Mouse (Mus musculus): ENCODE measurements at regions not wholly inside any gene's neighbourhood (a gene's known extent, or its start where the extent isn't known, plus 50 kb on each side); places are given as distances from the start of the nearest gene placed in this dataset.
"Not testable (repeated sequence)": the region's sequence is repeated elsewhere in the genome, so short reads cannot be mapped to it uniquely, and the experiment has no call there.

- no peak for DNase-seq
These were observed 164.3 kb upstream of the Speer4f2 start for GRCm38 (mm10) chr5:17208554-17209283.

DNA sequence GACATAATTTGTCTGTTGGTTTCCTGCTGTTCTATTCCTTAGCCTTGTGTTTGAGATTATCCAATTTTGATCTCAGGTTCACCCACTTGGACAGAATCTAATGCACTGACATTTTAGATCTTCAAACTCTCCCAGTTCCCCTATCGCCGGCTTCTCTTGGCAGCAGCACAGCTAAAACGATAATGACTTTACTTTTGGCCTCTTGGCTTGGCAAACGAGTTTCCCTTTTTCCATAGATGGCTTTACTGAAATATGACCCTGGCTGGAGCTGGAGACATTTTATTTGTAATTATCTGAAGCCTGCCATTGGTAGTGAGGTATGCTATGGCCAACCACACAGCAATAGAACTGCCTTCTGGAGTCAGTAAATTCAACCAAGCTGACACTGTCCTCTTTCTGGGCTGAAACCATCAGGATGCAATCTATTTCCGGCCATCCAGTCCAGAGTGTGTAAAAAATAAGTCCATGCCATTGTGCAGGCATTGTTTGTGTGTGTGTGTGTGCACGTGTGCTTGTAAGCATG, 162.2 kb upstream of the Speer4f2 start:
- DNase-seq, result no peak

GRCm38 (mm10) chr5:17223542-17223941, 149.4 kb upstream of the Speer4f2 start:
- DNase-seq, result not testable (repeated sequence)

DNA sequence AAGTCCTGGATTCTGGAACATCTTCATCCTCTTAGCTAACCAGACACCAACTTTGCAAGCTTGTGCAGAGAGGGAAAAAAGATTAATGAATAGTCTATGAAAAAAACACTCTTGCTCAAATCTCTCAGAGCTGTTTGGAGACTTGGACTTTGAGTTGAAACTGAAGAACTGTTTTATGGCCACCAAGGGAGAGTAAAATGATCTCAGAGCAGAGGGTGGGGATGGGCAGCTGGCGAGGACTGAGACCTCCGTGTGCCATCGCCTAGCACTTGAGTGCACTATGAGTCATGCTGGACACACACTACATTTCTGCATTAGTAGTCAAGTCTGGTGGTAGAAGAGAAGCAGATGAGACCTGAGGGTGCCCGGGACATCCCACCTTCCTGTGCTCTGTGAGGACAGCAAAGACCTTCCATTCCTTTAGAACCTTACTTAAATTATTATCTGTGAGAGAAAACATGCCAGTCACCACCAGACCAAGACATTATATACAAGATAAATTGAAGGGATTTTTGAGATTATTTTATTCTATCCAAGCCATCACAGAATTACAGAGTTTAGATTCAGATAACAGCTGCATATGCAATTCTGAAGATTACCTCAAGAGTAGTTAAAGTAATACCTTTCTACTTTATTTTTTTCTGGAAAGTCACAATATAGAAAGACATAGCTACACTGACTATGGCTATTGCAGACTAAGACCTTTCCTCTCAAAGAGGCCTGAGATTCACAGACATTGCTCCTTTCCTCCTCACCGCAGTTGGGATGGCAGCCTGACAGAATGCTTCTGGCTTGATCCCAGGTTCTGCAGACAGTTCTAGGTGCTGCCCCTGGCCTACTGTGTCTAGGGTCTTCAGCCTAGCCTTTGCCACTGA, 125.0 kb upstream of the Speer4f2 start:
- no peak for DNase-seq

DNA sequence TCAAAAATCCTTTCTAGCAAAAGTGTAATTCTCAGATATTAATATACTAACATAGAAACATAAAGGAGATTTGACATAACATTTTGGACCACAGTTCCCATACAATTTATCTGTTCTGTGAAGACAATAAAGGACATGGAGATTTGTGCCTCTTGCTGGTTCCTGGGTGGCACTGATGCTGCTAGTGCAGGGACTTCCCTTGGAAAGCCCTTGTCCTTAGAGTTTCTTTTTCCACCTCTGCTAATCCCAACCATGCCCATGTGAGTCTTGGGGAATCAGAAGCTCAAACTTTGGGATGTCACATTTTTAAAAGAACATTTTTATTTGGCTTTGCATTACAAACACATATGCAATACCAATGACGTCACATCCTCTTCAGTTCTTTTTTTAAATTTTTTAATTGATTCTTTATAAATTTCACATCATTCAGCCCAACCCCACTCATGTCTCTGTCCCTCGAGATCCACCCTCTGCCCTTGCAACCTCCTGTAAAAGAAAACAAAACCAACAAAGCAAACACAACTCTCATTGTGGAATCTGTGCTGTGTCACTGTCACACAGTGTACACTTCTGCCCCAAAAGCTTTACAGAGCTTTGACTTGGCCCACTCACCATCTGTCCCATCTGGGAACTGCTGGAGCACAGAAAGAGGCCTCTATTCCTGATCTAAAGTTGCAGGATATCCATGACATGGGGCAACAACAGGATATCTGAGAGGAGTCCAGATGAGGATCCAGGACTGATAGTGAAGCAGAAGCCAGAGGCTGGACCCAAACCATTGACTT, 112.2 kb upstream of the Speer4f2 start:
- DNase-seq, result no peak

GRCm38 (mm10) chr5:17262126-17262525, 110.9 kb upstream of the Speer4f2 start:
- DNase-seq, result no peak

GRCm38 (mm10) chr5:17271153-17271552, 101.8 kb upstream of the Speer4f2 start:
- DNase-seq, result no peak

DNA sequence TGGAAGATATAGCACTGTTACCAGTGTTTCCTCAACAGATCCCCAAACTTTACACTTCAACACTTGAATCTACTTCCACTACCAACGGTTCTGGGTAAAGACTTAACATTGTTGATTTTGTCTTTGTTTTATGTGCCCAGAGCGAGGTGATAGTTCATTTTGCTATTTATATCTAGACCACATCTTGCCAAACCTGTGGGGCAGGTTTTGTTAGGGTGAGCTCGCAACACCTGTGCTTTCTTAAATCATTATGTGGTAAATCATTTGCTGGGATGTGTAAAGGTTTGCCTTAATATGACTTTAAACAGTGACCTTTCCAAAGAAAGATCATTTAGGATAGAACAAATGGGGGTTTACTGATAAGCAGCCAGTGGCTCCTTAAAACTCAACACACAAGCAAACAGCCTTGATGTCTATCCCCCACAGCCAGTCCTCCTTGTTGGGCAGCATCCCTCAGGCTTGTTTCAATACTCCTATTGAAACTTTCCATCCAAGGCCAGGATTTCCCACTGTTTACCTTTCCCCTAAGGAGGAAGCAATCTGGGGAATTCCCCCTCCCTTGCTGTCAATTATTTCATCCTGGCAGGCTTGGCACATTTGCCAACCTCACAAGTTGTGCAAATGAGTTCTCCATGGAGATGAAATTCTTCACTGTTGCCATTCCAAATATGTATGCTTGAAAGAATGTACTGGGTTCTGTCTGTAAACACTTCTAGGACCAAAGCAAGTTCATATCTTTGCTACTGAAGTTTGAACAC, 101.1 kb upstream of the Speer4f2 start:
- no peak for DNase-seq

DNA sequence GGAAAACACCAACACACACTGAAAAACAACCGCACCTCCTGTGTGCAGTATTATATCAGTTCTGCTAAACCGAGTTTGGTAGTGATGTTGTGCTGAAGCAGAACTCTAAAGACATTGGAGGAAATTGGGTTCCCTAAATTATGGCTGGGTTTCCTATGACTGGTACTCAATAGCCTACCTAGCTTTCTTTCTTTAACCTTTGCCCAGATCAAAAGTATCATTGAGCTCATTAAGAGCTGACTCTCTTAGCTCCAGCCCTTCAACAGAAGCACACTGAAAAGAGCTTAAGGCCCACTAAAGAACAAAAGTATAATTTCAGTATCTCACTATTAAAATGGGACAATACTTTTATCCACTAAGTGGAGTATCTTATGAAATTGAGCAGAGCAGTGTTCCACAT, 97.6 kb upstream of the Speer4f2 start:
- no peak for DNase-seq

- DNase-seq, result no peak
These were observed 96.0 kb upstream of the Speer4f2 start for GRCm38 (mm10) chr5:17276782-17277578.

DNA sequence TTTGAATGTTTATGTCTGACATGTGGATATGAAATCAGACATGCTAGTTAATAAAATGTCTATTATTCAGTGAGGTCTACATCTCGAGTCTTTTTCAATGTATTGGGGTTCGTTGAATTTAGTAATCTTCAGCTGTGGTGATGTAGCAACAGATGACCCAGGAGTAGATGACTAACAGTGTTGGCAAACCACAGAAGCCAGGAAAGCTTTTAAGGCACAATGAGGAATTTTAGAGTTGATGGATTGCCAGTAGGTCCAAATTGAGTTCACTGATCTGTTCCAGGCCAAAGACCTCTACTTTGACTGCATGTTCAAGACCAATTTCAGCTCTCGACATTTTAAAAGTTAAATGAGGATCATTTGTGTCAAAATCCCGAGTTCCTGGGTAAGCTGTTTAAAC, 92.8 kb upstream of the Speer4f2 start:
- DNase-seq, result no peak

- no peak for DNase-seq
These were observed 92.0 kb upstream of the Speer4f2 start for GRCm38 (mm10) chr5:17280951-17281350.

- no peak for DNase-seq
These were observed 84.0 kb upstream of the Speer4f2 start for GRCm38 (mm10) chr5:17289028-17289427.

GRCm38 (mm10) chr5:17292559-17292958, 80.4 kb upstream of the Speer4f2 start:
- DNase-seq, result no peak

DNA sequence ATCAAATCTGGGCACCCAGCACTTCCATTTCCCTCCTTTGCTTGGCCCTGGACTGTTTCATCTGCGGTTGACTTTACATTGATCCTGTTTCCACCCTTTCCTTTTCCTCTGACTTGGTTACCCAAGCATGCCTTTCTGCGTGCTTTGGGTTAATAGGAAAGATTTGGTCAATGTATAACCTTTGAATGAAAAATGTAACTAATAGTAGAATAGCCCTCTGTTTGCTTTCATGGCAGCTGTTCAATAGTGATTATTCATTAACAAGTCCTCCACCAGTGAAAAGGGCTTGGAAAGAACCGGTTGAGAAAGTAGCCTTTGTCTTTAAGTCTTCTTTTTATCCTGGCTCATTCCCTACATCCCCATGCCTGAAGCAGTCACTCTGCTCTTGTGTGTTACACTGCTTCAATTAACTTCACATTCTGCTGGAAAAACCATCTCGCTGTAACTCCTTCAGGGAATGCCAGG, 76.4 kb upstream of the Speer4f2 start:
- no peak for DNase-seq

DNA sequence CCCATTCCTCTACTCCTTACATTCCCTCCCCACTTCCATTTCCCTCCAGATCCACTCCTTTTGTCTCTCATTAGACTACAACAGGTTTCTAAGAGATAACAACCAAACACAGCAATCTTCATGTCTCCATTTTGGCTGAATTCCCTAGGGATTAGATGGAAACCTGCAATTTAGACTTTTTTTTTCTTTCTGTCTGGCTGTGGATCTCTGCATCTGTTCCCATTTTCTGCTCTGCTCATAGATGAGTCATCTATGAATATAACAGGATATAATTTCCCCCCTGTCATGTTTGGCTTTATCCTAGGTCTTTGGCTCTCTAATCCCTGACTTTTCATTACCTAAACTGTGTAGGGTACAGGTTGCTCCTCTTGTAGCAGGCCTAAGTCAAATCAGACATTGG, 73.1 kb upstream of the Speer4f2 start:
- DNase-seq, result no peak

GRCm38 (mm10) chr5:17321501-17321900, 51.5 kb upstream of the Speer4f2 start:
- no peak for DNase-seq
